Mouse (Mus musculus) erythroblast, embryonic 14.5 days (primary cell): ENCODE data around the gene Smchd1.

Source experiments
- GATA1 ChIP-seq: IDR thresholded peaks from 2 replicates; pipeline ENCODE4 v1.6.1; 2012; ENCODE audit warnings: low read length, inconsistent platforms, mixed read lengths
- TAL1 ChIP-seq: IDR thresholded peaks from 3 replicates; pipeline ENCODE4 v1.6.1; 2012; ENCODE audit warnings: low read length, inconsistent platforms, mixed read lengths

GRCm38 (mm10) chr17:71303444-71303843 is 171.7 kb downstream of the Smchd1 start:
- TF ChIP-seq TAL1: no peak
- TF ChIP-seq GATA1: no peak
